Mouse (Mus musculus): Measurements from ENCODE around the gene Sh3d21.
"Not testable (repeated sequence)": the region's sequence is repeated elsewhere in the genome, so short reads cannot be mapped to it uniquely, and the experiment has no call there.

Gene Sh3d21

GRCm38 (mm10) chr4:126168851-126169250, 5.6 kb upstream of the Sh3d21 start:
- no peak for DNase-seq (ENCODE audit: low spot score in 2 of 2)

DNA sequence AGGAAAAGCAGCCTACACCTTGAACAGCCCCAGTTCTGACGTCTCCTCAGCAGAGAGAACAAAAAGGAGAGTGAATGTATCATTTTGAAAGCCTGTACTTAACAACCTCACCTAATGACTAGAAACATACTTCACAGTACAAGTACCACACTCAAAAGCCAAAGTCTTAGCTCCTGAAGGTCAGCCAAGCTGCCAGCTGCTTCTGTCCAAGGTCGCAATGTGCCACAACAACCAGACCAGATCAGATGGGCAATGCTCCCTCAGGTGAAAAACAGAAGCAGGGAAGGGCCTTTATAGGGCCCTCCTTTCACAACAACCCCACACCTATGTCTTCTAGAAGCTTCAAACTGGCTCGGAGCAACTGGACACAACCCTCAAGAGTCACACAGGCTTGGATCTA, 2.8 kb upstream of the Sh3d21 start:
- DNase-seq (ENCODE audit: low spot score in 2 of 2), result peak in 1 of 2 experiments; percentile 64

DNA sequence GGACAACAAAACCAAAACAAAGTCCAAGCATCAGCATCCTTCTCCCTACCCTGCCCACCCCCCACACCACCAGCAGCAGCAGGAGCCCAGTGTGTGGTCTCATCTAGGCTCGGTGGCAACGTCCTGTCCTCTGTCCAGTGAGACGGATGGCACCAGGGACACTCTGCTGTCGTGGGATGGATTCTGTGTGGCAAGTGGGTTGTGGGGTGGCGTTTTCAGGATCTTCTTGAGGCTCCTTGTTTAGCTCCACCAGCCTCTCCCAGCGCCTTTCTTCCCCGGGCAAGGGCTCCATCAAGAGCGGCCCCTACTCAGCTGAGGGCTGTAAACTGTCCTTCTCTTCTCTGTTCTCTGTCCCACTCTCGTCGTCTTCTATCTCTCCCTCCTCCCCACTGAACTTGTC, 1.8 kb upstream of the Sh3d21 start:
- DNase-seq (ENCODE audit: low spot score in 2 of 2), result not testable (repeated sequence)

- DNase-seq (ENCODE audit: low spot score in 2 of 2), result no peak
These were observed 394 bp upstream of the Sh3d21 start for GRCm38 (mm10) chr4:126163685-126164084.

GRCm38 (mm10) chr4:126162544-126163066, 686 bp downstream of the Sh3d21 start:
- peak; percentile 94 to 95 for DNase-seq (ENCODE audit: low spot score in 2 of 2)

DNA sequence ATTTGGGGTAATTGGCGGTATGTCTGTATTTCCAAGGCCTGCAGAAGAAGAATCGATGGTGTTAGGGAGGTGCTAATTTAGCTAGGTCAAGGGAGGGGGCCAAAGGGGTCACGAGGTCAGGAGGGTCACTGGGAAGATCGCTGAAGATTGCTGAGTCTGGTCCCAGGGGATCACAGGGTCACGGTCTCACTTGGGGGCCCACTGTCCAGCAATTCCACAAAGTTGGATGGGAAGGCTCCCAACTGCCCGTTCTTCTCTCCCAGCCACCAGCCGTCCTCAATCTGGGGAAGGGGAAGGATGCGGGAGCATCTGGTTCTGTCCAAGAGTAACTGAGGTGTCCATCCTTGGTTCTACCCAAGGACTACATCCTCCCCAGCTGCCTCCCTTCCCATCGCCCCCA, 1.3 kb downstream of the Sh3d21 start:
- DNase-seq (ENCODE audit: low spot score in 2 of 2), result no peak

GRCm38 (mm10) chr4:126161456-126161855, 1.8 kb downstream of the Sh3d21 start:
- DNase-seq (ENCODE audit: low spot score in 2 of 2), result no peak

- no peak for DNase-seq (ENCODE audit: low spot score in 2 of 2)
These were observed 2.3 kb downstream of the Sh3d21 start for GRCm38 (mm10) chr4:126160981-126161380.

DNA sequence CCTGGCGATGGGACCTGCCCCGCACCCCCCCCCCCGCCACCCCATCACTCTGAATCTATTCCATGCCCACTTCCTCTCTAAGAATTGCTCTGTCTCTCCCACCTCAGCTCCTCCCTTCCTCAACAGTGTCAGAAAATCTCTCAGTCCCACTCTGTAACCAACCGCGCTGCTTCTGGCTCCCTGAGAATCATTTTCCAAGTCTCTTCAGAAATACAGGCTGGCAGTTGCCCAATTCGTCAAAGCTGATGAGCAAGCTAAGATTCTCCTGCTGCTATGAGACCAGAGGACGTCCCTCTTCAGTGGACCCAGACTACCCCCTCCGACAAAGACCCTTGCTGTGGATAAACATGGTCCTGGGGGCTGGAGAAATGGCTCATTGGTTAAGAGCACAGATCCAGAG, 3.8 kb downstream of the Sh3d21 start:
- no peak for DNase-seq (ENCODE audit: low spot score in 2 of 2)

GRCm38 (mm10) chr4:126157562-126157961, 5.7 kb downstream of the Sh3d21 start:
- no peak for DNase-seq (ENCODE audit: low spot score in 2 of 2)

DNA sequence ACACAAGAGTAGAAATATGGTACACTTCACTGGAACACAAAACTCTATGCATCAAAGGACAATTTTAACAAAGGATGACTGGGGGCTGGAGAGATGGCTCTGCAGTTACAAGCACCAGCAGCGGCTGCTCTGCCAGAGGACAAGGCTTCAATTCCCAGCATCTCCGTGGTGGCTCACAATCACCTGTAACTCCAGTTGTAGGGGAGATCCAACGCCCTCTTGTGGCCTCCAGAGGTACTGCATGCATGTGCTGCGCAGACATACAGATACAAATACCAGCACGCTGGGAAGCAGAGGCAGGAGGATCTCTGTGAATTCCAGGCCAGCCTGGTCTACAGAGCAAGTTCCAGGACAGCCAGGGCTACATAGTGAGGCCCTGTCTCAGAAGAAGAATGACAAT, 6.7 kb downstream of the Sh3d21 start:
- no peak for DNase-seq (ENCODE audit: low spot score in 2 of 2)

GRCm38 (mm10) chr4:126155869-126156268, 7.4 kb downstream of the Sh3d21 start:
- DNase-seq (ENCODE audit: low spot score in 2 of 2), result no peak

- DNase-seq (ENCODE audit: low spot score in 2 of 2), result no peak
These were observed 8.1 kb downstream of the Sh3d21 start for GRCm38 (mm10) chr4:126155183-126155582.

DNA sequence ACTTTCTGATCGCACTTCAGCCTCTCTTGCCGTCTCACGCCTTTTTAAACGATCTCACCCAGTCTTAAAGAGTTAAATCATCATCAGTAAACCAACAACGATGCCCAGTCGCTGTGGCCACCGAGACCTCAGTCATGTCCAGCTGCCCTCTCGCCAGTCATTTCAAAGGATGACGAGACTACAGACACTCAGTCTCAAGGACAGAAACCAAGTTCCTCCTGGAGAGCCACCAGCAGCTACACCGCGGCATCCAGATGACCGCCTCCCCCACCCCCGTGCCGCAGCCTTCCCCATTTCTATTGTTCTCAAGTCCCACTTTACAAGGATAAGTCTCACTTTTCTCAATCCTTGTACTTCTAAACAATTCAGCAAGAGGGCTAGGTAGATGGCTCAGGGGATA, 10.4 kb downstream of the Sh3d21 start:
- no peak for DNase-seq (ENCODE audit: low spot score in 2 of 2)

DNA sequence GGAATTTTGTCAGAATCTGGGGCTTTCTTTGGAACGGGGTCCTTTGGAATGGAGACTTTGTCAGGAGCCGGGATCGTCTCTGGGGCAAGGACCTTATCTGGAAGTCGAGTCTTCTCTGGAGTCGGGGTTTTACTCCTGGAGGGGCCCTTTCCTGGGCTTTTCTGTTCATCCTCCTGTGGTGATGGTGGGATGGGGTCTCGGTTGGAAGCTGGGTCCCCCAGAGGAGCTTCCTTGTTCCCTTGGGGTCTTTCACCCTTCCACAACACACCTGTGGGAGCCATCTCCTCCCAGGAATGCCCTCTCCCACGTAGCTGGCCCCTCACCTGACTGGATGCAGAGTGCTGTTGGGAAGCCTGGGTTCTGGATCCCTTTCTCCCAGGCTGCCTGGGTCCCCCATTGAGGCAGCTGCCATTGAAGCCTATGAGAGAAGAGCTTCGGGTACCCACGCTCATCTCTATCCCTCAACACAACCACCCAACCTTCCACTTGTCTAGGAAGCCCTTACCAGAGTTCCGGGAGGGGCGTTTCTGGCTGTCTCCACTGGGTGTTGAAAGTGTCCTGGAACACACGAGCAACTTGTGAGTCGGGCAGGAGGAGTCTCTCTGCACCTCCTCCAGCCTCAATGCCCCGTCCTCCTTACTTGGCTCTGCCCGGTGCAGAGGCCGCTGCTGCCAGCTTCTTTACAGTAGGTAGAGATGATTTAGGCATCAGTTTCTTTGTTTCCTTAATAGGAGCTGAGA, 11.4 kb downstream of the Sh3d21 start:
- no peak for DNase-seq (ENCODE audit: low spot score in 2 of 2)

GRCm38 (mm10) chr4:126150949-126151320, 12.4 kb downstream of the Sh3d21 start:
- DNase-seq (ENCODE audit: low spot score in 2 of 2), result no peak

DNA sequence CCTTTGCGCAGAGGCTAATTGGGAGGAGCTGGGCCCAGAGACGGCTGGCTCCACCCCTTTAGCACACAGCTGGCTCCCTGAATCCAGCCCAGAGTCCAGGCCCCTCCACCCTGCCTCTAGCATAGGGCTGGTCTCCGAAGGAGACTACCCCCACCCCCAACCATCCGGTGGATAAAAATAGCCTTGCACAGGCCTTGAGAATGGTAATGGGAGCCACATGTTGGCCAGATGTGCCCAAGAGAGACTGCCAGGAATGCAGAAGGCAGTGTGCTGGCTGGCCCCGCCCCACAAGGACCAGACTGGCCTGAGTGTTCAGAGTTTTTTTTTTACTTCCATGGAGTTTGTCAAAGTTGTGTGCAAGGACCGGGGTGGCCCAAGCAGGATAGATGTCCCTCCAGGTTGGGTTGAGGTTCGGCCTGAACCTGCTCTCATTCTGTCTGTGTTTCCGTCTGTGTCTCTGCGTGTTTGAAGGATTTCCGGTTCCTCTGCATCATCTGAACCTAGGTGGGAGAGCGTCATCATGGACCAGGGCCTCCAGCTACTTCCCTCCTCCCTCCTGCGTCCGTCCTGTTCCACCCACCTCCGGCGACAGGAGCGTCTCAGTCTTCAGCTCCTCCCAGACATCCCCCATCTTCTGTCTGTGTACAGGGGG, 12.9 kb downstream of the Sh3d21 start:
- peak; percentile 88 to 89 for DNase-seq (ENCODE audit: low spot score in 2 of 2)

GRCm38 (mm10) chr4:126149798-126150197, 13.5 kb downstream of the Sh3d21 start:
- DNase-seq (ENCODE audit: low spot score in 2 of 2), result no peak

GRCm38 (mm10) chr4:126149041-126149676, 14.1 kb downstream of the Sh3d21 start:
- DNase-seq (ENCODE audit: low spot score in 2 of 2), result peak in 1 of 2 experiments; percentile 47

DNA sequence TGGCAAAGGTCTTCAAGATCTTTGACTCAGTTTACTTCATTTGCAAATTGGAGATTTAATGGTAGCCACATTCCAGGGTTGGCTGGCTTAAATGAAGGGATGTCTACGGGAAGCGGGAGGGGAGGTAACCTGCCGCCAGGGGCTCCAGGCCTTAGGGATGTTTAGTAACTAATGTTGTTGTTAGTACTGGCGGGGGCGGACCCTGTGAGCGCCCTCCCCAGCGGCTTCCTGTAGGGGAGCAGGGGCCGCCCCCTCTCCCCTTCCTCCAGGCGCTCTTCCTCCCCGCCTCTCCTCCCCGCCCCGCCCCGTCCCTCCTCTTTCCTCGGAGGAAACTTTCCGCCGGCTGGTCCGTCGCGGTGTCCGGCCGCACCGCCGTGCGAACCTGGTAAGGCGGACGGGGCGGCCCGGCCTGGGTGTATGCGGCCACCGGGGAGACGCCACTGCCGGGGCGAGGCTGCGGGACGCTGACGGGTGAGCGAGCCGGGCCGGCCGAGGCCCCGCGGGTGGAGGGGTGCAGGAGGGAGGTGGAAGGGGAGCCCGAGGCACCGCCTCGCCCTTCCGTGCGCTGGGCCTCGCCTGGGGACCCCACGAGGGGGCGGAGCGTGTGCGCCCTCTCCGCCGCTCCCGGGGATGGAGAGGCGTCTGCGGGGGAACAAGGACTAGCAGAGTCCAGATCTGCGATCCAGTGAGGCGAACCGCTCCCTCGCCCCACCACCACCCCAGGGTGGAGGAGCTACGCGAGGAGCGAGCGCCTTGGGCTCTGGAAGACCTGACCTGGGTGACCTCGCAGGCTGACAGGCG, 14.9 kb downstream of the Sh3d21 start:
- DNase-seq (ENCODE audit: low spot score in 2 of 2), result peak; percentile 79 to 85

GRCm38 (mm10) chr4:126147533-126148160, 15.6 kb downstream of the Sh3d21 start, which contains the start of gene Eva1b:
Gene Eva1b (plus strand): TSS chr4:126147744.
- peak; percentile 75 to 80 for DNase-seq (ENCODE audit: low spot score in 2 of 2)
